Mouse (Mus musculus) left cerebral cortex, adult 2 months (tissue): Measurements from ENCODE around the gene Mapkapk2. TPM values are rescaled to one million over a fixed set of nuclear protein-coding genes. Genes with fewer than 3 reads are reported as not detected.

Source experiments
- DNase-seq, 2 experiments: peaks; one replicate each; pipeline ENCODE4 v3.0.0; 2021 to 2022; ENCODE audit warnings: low spot score in 2 of 2, mixed read lengths in 1 of 2; ENCODE audit errors: extremely low spot score in 1 of 2
- H3K27ac ChIP-seq: fragments of 200-600 bp; 2 replicates; pipeline ENCODE4 v1.8.1; 2022
- H3K4me3 ChIP-seq: fragments of 200-600 bp; 2 replicates; pipeline ENCODE4 v1.8.1; 2022
- CTCF ChIP-seq: fragments of 200-600 bp; IDR thresholded peaks from 2 replicates; pipeline ENCODE4 v1.8.1; 2022; ENCODE audit warnings: antibody characterized with exemption, mild to moderate bottlenecking, moderate library complexity
- intact Hi-C: fragments of 180-260 bp; cut with DNase I; formaldehyde crosslinking; loops from one replicate; pipeline ENCODE4 v1.15.1; 2025
- total RNA-seq, 2 experiments: library from RNA; stranded (reverse); gene quantifications; 2 replicates each; pipeline ENCODE4 v1.2.3; 2021

The Mapkapk2 gene
- total RNA-seq, 2 experiments from 2014 or later: 31.0 to 32.8 TPM

DNA sequence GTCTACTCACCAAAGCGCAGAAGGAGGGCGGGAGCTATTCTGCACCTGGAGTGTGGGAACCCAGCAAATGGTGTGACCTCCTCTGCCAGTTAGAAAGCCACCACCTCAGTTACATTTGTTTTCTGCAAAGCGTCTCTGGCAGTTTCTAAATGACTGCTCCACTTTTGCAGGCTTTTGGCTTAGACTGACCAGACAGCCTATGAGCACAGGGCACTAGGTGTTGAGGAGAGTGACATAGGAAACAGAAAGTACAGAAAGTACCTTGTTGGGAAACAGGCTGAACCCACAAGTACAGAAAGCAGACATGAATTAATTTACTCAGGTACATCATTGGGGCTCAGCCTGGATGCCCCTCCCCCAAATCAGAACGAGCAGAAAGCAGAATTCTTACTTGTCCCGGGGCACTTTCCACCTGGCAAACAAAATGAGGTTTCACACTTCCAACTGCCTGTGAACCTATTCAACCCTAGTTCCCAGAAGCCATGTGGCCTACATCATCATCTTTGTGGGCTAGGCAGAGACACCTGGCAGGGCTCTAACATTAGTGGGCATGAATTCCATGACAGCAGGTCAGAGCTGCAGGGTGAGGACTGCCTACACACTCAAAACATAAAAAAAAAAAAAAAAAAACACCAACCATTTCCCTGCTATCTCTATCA lies 74.9 kb downstream of the Mapkapk2 start:
- no peak for TF ChIP-seq CTCF
- DNase-seq: no peak
- Histone ChIP-seq H3K4me3 (no peak overlapping the region), H3K27ac (no peak overlapping the region)
- intact Hi-C loops: no loop called here

GRCm38 (mm10) chr1:131021900-131022590 lies 75.6 kb downstream of the Mapkapk2 start:
- no peak for TF ChIP-seq CTCF
- no peak for DNase-seq
- Histone ChIP-seq H3K27ac (no peak overlapping the region), H3K4me3 (no peak overlapping the region)
- intact Hi-C loops: no loop called here

- DNase-seq: no peak
- no peak for TF ChIP-seq CTCF
- no peak overlapping the region for H3K27ac ChIP-seq
- no peak overlapping the region for H3K4me3 ChIP-seq
- intact Hi-C loops: no loop called here
Observed at GRCm38 (mm10) chr1:131021438-131021837, 76.2 kb downstream of the Mapkapk2 start.

GRCm38 (mm10) chr1:131020425-131021310 lies 77.0 kb downstream of the Mapkapk2 start:
- Histone ChIP-seq H3K4me3 (no peak overlapping the region), H3K27ac (no peak overlapping the region)
- no peak for DNase-seq
- TF ChIP-seq CTCF: no peak
- intact Hi-C loops: no loop called here

- Histone ChIP-seq H3K4me3 (no peak within 1 kb of the TSS), H3K27ac (no peak within 1 kb of the TSS)
- no peak for TF ChIP-seq CTCF
- intact Hi-C loops: no loop called here
- no peak for DNase-seq
Observed at GRCm38 (mm10) chr1:131019492-131020098, 78.0 kb downstream of the Mapkapk2 start, which contains the start of gene Il10. Gene Il10 (plus strand): TSS chr1:131019845.

DNA sequence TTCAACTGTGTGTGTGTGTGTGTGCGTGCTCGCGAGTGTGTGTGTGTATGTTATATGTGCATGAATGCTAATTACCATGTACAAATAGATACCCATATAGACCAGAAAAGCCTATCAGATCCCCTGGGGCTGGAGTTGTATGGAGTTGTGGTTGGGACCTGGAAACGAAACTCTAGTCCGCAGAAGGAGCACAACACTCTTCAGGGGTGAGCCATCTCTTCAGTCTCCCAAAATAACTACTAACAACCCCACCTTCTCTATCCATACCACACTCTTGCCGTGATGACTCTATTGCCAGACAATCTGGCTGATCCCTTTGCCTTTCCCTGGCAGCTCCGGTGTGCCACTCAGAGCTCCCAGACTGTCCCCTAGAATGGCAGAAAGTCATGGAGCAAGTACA lies 81.7 kb downstream of the Mapkapk2 start:
- intact Hi-C loops: no loop called here
- DNase-seq: no peak
- no peak for TF ChIP-seq CTCF
- H3K4me3 ChIP-seq: no peak overlapping the region
- no peak overlapping the region for H3K27ac ChIP-seq

DNA sequence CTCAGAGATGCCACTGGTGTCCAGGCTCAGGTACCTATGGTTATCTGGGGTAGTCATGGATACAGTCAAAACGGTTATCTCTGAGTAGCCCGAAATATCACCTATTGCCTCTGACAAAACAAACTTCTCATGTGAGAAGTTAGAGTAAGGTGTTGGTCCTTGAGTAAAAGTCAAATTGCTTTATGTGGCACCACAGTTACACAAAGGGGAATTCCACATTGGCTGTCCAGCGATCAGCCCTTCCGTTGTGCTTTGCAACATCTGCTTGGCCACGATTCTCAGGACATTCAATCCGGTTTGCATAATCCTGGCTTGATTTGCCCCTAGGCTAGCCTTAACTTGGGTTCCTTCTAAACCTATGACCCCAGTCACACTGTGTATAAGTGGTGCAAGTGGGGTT lies 82.3 kb downstream of the Mapkapk2 start:
- Histone ChIP-seq H3K27ac (no peak overlapping the region), H3K4me3 (no peak overlapping the region)
- intact Hi-C loops: no loop called here
- DNase-seq: no peak
- no peak for TF ChIP-seq CTCF

DNA sequence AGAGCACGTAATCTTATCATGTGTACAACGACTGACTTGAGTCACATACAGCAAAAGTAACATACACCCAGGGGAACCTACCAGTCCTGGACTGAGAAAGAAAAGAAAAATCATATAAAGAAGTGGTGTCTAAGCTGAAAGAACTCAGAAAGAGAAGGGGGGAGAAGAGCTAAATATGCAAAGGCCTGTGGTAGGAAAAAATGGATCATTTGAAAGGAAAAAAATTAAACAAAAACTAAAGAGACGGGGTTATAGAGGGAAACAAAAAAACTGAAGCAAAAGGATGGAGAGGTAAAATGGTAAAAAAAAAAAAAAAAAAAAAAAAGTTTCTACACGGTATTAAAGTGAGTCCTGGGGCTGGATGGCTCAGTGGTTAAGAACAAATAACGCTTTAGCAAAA lies 83.7 kb downstream of the Mapkapk2 start:
- TF ChIP-seq CTCF: no peak
- no peak for DNase-seq
- intact Hi-C loops: no loop called here
- Histone ChIP-seq H3K27ac (no peak overlapping the region), H3K4me3 (no peak overlapping the region)

DNA sequence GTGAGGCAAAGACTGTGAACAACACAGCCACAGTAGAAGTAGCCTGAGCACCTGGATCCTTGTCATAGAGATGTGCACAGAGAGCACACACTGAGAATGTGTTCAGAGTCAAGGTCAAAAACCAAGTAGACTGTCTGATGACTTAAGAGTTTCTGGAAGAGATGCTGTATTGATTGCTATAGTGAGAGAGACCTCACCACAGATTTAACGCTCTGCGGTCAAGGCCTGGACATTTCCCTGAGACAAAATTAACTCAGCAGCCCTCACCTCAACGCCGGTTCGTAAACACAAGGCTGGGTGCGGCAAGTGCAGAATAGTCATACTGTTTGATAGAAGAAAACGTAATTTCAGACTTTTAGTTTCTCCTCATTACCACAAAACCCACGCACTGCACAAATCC lies 85.1 kb downstream of the Mapkapk2 start:
- TF ChIP-seq CTCF: no peak
- no peak for DNase-seq
- intact Hi-C loops: no loop called here
- no peak overlapping the region for H3K4me3 ChIP-seq
- no peak overlapping the region for H3K27ac ChIP-seq

DNA sequence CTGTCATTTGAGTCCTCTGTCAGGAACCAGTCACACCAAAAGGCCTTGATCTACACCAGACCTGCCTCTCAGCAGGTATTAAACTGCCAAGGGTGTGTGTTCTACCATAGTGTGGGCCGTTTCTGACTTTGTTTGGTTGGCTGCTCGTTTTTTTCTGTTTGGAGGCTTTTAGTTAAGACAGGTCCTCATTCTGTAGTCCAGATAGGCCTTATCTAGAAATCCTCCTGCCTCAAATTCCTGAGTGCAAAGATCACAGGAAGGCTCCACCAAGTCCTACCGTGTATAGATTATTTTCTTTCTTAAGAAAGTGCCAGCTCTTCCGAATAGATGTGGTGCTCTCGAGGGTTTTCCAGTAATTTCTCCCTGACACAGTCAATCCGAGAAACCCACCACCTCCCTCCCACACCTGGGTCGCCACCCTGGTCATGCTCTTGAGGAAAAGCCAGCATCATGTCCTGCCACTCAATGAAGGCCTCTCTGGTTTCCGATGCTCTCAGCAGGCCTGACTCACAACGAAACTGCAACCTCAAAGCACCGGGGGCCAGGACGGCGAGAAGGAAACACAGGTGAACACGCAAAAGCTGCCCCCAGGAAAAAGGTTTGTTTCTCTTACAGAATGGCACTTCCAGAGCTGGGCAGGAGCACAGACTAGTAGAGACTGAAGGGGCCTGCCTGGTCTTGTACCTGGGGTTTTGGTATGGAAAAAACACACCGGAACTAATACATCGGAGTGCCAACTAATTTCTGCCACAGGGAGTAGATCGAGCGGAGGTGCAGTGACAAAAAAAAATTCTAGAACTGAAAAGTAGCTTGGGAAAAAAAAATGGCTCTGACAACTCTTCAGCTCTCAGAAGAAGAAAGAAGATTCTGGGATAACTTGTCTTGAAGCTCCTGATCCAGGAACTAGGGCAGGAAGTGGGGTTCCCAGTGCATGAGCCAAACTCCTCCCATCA lies 87.1 kb downstream of the Mapkapk2 start:
- no peak overlapping the region for H3K27ac ChIP-seq
- no peak overlapping the region for H3K4me3 ChIP-seq
- TF ChIP-seq CTCF: no peak
- DNase-seq: no peak
- intact Hi-C loops: no loop called here

DNA sequence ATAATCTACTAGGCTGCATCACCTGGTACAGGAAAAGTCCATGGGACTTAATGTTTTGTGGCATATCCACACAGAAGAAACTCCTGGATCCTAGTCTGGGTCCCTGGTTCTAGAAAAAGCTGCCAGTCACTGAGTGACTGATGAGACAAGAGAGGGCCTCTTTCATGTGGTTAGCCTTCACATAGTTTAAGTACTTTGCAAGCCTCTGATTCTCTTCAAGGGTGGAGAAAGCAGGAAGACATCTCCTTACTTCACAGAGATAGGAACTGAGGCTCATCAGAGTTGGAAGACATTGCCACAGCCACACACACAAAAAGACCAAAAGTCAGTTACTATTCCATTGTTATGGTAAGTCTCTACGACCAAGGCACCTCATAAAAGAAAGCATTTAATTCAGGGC lies 91.6 kb downstream of the Mapkapk2 start:
- intact Hi-C loops: no loop called here
- H3K27ac ChIP-seq: no peak overlapping the region
- no peak overlapping the region for H3K4me3 ChIP-seq
- TF ChIP-seq CTCF: no peak
- DNase-seq: no peak

Other genes with a start within 250 kb of the Mapkapk2 start
- gene Fcmr, start 232.2 kb downstream of the Mapkapk2 start, total RNA-seq: not detected
- gene Il24, start 210.4 kb downstream of the Mapkapk2 start, total RNA-seq: not detected
- gene Il20, start 186.4 kb downstream of the Mapkapk2 start, total RNA-seq: not detected
- not detected for gene Il19, start 157.7 kb downstream of the Mapkapk2 start, total RNA-seq
- not detected for gene Il10, start 78.0 kb downstream of the Mapkapk2 start, total RNA-seq
- gene Dyrk3, start 40.5 kb upstream of the Mapkapk2 start, total RNA-seq: 10 to 100 TPM; 15.6 to 16.6 TPM
- gene Eif2d, start 55.4 kb upstream of the Mapkapk2 start, total RNA-seq: 10 to 100 TPM; 38.2 to 42.1 TPM
- 10 to 100 TPM; 27.2 to 32.1 TPM for gene Rassf5, start 147.4 kb upstream of the Mapkapk2 start, total RNA-seq
- 1 to 10 TPM; 1.4 to 2.7 TPM for gene Ikbke, start 181.8 kb upstream of the Mapkapk2 start, total RNA-seq